Mouse (Mus musculus) ES-E14 (cell line): ENCODE results near the gene Slc25a36.

Experiments used
- CHD2 ChIP-seq: IDR thresholded peaks from 2 replicates; pipeline ENCODE4 v1.6.1; 2014; ENCODE audit warnings: mild to moderate bottlenecking, low read depth, low read length, inconsistent platforms
- HCFC1 ChIP-seq: IDR thresholded peaks from 2 replicates; pipeline ENCODE4 v1.6.1; 2012; ENCODE audit warnings: low read length, inconsistent platforms, borderline replicate concordance; ENCODE audit not compliant: insufficient read depth
- MAFK ChIP-seq: IDR thresholded peaks from 2 replicates; pipeline ENCODE4 v1.6.1; 2014; ENCODE audit warnings: mild to moderate bottlenecking, low read depth, low read length, inconsistent platforms; ENCODE audit not compliant: insufficient read depth
- ZC3H11A ChIP-seq: IDR thresholded peaks from 2 replicates; pipeline ENCODE4 v1.6.1; 2012; ENCODE audit warnings: low read depth, mild to moderate bottlenecking, inconsistent platforms, low read length, borderline replicate concordance

DNA sequence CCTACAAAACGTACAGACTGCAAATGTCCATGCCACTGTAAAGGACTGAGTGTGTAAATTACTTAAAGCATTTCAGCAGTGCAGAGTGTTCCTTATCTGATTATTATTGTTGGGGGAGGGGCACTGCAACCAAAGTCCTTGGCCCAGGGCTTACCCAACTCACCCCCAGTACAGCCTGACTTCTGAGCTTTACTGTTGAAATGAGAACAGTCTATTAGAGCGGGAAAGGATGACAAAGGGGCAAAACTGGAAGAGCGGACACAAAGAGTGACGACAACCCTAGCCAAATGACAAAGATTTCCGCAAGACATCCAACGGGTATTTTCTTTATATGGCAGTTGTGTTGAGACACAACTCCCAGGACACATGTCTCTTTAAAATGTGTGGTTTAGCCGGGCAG is 1.3 kb upstream of the Slc25a36 start:
- TF ChIP-seq HCFC1: no peak
- no peak for TF ChIP-seq CHD2
- TF ChIP-seq MAFK: no peak
- TF ChIP-seq ZC3H11A: no peak
